ENCODE assay signal across 8 mouse cellular contexts in the genomic region with DNA sequence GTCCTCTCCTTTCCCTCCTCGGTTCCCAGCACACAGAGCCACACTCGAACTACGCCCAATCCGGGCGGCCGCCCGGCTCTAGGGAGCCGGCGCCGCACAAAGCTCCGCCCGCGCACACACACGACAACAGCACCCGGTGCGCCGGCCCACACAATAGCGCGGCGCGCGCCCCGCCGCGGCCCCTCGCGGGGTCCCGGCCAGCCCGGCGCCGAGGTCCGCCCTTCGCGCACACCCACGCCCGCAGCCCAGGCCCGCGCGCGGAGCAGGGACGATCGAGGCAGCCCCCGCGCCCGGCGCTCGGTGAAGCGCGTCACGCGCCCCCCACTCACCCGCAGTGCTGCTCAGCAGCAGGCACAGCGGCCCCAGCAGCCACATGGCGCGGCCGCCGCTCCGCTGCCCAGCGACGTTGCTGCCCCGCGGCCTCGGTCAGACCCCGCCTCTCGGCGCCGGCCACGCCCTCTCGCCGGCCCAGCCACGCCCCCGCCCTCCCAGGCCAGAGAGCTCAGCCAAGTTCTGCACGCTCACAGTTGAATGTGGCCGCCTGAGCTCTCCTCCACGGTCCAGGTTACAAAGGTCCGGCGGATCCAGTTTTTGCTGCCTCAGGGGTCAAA. TPM values are rescaled to one million over a fixed set of nuclear protein-coding genes. Genes with fewer than 3 reads are reported as not detected.
DNase-seq lines count a peak whose midpoint lies in the region; ATAC-seq lines count a peak whose summit lies in the region.

A gene (minus strand): TSS at position 435 of the 611 bp plus-strand sequence.

- peaks cover 31% of the 10 kb centered on the region for H3K27me3 ChIP-seq in megakaryocyte, embryonic 14.5 days (replicated peaks)

- peak within 1 kb of the TSS; percentile 92 for H3K4me3 ChIP-seq in megakaryocyte, embryonic 14.5 days (replicated peaks)

- DNase-seq in adipocyte (ENCODE audit: low spot score) = peak; percentile 92
- peak; percentile 90 for DNase-seq in embryo, embryonic 10 days (ENCODE audit: low spot score)
- DNase-seq in gastrocnemius, postnatal 10 days = peak; percentile 95
- DNase-seq in left cerebral cortex, adult 9 months (ENCODE audit: low spot score in 2 of 2) = peak; percentile 30 to 69
- peak; percentile 75 to 76 for DNase-seq in right cerebral cortex, adult 2 months (ENCODE audit: low spot score in 2 of 2)
- DNase-seq in urinary bladder, postnatal 14 days (ENCODE audit: low spot score) = peak; percentile 92

- H3K4me1 ChIP-seq in megakaryocyte, embryonic 14.5 days = peaks cover 36% of the 10 kb centered on the region

- peak; percentile 72 for ATAC-seq in inflammation-experienced regulatory T-cells, adult 6 months

- H3K36me3 ChIP-seq in megakaryocyte, embryonic 14.5 days (replicated peaks; ENCODE audit: low read length) = no peaks in the 10 kb centered on the region

- H3K9me3 ChIP-seq in megakaryocyte, embryonic 14.5 days = peaks cover 5% of the 10 kb centered on the region; the same call in 1 of the 2 replicates

RNA-seq across cellular contexts. Expression of the gene that starts here (rescaled TPM):
- total RNA-seq in gastrocnemius, postnatal 10 days (2021) = 10 to 100 TPM; 10.8 to 12.6 TPM
- under 1 TPM; 0.30 to 0.77 (median 0.61) TPM for polyA plus RNA-seq in inflammation-experienced regulatory T-cells, adult 6 months (2017; shearing (Covaris generic))
- 0.22 TPM in 1 of 2 replicates, not detected in the other for polyA plus RNA-seq in megakaryocyte, embryonic 14.5 days (2012; ENCODE audit: insufficient read depth, low replicate concordance)

Comparison
In these comparisons a context has a peak if more than half of its experiments do, and no peak if none do; other contexts are left out.
1. Peak in every context shown above with its lines: DNase-seq, ATAC-seq and H3K4me3 ChIP-seq.
2. Peak in ATAC-seq in inflammation-experienced regulatory T-cells, adult 6 months; RNA of the gene not detected or under 1 TPM.